Mouse (Mus musculus) fibroblast of lung, adult 2 months (primary cell): Measurements from ENCODE around the gene Adamtsl1.

Source experiments
- DNase-seq: peaks from one replicate; pipeline ENCODE4 v3.0.0-alpha.2; 2011; ENCODE audit warnings: low read depth

Gene Adamtsl1

GRCm38 (mm10) chr4:86201766-86202165 lies 687.8 kb downstream of the Adamtsl1 start:
- DNase-seq: no peak

GRCm38 (mm10) chr4:86203288-86203687 lies 689.3 kb downstream of the Adamtsl1 start:
- no peak for DNase-seq

DNA sequence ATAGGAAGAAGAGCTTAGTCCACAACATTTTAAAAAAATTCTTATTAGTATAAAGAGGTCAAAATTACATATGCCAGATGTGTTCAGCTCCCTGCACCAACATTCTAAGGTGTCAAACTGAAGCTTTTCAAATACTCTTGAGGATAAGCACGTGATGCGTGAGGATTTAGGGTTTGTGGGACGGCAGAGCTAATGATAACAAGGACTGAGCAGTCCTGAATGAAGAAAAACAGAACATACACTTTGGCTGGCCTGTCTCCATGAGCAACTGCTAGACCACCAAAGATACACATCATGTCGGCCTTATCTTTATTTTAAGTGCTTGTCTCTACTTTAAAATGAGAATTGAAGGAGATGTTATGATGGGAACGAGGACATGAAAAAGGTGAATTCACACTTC lies 710.9 kb downstream of the Adamtsl1 start:
- no peak for DNase-seq

DNA sequence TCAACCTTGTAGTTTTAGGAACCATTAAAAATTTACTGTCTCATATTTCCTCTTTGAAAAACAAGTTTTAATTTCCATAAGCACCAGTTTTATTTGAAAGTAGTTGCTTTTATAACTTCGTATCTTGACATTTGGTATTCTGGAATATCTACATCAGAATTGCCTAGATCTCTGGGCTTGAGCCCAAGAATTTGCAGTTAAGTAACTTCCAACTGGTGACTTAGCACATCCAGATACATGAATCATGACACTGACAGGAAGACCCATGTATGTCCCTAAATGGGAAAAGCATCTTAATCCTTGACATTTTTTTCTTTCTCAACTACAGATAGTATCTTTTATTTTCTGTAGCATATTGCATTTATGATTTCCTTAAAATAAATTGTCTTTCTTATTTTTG lies 713.1 kb downstream of the Adamtsl1 start:
- DNase-seq: no peak

GRCm38 (mm10) chr4:86233197-86233596 lies 719.2 kb downstream of the Adamtsl1 start:
- DNase-seq: no peak

DNA sequence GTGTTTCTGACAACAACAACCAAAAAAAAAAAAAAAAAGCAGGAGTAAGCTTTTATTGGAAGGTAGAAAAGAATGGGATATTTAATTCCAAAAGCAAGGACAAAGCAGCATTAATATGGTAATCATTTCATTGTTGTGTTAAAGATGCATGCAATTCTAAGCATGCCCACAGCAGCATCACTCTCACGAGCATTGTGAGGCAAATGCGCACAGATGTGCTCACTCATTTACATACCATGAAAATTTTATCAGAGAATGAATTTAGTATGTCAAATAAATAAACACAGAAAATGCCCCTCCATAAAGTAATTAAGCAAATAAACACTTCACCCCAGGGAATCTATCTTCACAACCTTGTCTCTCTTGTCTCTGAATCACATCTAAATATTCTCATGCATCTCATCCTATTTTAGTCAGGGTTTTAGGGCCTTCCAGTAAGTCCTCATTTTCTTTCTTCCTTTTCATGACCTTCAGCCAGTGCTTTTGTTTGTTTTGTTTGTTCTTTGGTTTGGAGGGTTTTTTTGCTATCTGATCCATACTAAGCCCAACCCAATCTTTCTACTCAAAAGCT lies 728.0 kb downstream of the Adamtsl1 start:
- no peak for DNase-seq

DNA sequence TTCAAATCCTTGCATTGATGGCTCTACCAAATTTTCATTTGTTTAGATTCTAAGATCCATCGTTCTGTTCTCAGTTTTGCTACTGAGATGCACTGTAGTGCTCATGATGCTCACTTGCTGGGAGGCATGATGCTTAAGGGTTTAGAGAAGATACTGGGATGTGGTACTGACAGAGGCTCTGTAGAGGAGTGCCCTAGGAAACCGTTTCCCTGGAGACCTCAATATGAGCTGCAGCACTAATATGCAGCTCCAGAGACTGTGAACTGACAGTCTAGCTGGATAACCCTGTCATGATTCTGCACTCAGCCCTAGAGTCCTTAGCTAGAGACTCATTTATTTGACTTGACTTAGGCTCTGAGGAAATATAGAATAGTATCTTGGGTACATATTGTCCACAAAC lies 756.1 kb downstream of the Adamtsl1 start:
- DNase-seq: no peak

DNA sequence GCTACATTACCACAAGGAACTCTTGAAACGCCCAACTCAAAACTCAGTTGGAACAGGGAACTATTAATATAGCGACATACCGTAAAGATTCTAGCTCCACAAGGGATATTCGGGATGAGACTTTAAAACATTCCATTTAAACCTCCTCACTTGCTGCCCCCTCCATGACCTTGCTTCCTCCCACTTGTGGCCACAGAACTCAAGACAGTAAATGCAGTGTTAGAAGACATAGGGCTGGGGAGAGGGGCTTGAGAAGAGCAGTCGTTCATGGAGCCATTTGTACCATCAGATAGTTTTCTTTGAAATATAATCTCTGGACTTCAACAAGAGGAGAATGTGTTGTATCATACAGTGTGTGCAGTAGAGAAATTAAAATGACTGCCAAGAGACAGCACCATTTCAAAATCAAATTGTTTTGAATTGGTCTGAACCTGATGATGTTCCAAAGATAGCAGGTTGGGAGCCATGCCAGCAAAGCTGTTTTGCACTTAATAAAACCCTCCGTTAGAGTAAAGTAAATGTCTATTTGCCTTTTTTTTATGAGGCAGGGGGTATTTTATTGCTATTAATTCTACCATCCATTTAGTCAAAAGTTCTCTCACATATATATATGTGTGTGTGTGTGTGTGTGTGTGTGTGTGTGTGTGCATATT lies 759.9 kb downstream of the Adamtsl1 start:
- no peak for DNase-seq

GRCm38 (mm10) chr4:86274663-86275062 lies 760.7 kb downstream of the Adamtsl1 start:
- DNase-seq: no peak

- DNase-seq: peak; percentile 30
These were observed 762.2 kb downstream of the Adamtsl1 start for GRCm38 (mm10) chr4:86276021-86276813.

GRCm38 (mm10) chr4:86278546-86278945 lies 764.6 kb downstream of the Adamtsl1 start:
- no peak for DNase-seq

DNA sequence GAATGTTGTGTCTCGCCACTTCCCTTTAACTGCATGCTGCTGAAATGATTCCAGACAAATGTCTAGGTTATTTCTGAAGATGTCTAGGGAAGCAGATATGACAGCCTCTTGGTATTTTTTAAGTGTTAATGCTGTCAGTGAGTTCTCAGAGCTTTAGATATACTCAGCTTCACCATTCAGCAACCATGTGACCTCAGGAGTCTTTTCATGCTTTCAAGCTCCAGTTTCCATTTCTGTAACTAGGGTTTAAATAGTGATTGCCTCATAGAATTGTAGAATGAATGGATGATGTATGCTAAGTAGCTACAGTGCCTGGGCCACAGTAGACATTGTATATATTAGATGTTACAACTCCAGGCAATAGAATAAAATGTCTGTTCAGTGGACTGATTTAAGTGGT lies 772.6 kb downstream of the Adamtsl1 start:
- no peak for DNase-seq

DNA sequence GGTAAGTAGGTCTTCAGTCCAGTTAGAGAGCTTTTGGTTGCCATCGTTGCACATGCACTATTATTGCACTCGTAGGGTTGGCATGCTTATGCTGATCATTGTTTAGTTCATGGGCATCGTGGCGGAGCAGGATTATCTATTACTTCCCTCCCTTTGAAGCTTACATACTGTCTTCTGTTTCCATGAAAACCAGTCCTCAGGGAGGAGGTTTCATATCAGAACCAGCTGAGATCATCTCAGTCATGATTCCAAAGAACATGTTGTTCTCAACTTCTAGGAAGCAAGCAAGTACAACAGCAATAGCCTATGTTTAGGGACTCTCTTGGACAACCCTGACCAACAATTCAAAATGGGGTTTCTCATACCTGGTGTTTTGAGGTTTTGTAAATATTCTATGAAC lies 774.3 kb downstream of the Adamtsl1 start:
- no peak for DNase-seq

DNA sequence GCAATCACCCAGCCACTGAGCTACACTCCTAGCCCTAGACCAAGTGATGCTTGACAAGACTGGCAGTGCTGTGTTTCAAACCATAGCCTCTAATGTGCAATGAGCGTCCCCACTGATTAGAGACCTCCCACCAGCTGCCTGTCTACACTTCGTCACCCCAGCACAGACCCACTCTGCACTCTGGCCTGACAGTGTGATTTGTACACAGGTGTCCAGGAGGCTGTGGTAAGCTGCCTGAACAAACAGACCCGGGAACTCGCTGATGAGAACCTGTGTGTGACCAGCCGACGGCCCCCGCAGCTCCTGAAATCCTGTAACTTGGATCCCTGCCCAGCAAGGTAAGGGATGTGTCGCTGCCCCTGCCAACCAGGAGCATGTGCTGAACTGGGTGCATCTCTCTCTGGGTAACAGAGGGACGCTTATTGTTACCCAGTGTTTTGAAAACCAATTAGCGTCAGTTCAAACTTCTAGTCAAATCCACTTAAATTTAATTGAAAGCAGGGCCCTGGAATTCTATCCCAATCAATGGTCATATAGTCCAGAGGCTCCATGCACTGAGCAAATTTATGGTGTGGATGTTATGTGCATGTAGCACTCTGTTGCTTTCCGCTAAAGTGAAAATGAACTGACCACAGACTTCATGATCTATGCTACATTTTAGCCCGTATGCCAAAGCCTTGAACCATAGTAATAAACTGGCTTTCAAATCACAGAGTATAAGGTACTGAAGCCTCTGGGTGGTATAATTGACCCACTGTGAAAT lies 775.7 kb downstream of the Adamtsl1 start:
- DNase-seq: no peak

DNA sequence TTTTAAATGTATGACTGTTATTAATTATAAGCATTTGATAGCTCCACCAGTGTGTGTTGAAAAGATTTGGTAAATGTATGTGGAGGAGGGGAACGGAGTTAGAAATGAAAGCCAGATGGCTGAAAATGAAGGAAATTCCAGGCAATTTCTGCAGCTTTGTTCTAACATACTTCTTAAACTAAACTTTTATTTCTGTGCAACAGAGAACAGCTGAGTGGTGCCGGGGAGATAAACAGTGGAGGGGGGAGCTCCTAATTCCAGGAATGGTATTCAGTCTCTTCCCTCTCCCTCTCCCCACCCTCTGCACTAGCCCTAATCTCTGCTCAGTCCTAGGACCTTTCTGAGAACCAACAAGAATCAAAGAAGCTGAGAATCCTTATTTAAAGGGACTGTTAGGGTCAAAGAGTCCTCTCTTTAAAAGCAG lies 780.9 kb downstream of the Adamtsl1 start:
- DNase-seq: no peak

DNA sequence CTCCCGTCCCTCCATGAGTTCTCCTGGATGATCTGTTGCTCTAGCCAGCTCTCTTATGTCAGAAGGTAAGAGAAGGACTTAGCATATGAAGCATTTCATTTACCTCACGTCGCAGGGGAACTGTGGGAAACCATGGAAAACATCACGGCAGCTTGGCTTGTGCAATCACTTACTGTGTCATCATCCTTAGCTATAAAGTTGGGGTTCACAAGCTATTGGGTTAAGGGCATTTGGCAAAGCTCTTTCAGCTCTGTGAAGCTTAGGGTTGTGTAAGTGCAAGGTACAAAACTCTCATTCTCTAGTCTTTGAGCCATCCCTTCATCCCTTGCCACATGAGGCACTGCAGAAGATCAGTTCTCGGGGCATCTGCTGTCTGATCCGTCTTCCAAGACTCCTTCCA lies 787.5 kb downstream of the Adamtsl1 start:
- no peak for DNase-seq

- no peak for DNase-seq
These were observed 788.1 kb downstream of the Adamtsl1 start for GRCm38 (mm10) chr4:86302095-86302494.

DNA sequence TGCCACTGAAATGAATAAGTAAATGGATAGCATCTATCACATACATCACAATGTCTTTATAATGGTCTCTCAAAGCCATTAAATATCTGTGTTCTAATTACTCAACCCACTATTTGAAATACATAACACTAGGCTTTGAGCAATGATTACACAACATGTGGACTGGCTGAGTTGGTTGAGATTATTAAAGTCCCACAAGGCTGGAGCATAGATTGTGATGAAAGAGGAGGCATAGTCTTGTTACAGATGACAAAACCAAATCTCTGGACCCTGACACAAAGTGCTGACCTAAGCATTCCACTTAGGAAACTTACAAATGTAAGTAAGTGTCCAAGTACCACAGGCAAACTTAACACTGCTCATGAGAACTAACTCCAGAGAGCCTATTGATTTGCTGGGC lies 792.8 kb downstream of the Adamtsl1 start:
- DNase-seq: no peak

- DNase-seq: no peak
These were observed 795.2 kb downstream of the Adamtsl1 start for GRCm38 (mm10) chr4:86309178-86309577.

- no peak for DNase-seq
These were observed 797.1 kb downstream of the Adamtsl1 start for GRCm38 (mm10) chr4:86310806-86311730.

DNA sequence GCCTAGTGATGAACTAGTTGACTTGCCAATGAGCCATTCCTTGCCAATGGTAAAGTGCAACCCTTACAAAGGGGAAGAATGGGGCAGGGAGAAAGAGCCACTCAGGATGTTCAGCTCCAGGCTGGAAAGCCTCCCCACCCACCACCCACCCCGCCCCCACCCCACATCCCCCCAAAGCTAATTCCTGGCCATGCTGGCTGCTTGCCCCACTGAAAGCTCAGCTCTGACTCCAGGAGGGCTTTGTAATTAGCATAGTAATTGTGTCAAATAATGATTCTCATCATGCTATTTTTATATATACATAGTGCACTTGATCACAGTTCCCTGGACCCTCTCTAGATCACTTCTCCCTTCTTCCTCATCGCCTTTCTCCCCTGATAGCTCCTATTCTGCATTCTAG lies 798.4 kb downstream of the Adamtsl1 start:
- no peak for DNase-seq
